Mouse (Mus musculus) E14TG2a.4 (cell line): ENCODE data around the gene Mief1.
A peak's percentile ranks its signal among the peaks of the same experiment; 100 is the strongest.

Experiments used
- H3K27me3 ChIP-seq: 2 replicates; pipeline ENCODE4 v1.6.1; 2014; ENCODE audit warnings: low read length, control low read depth; ENCODE audit not compliant: insufficient read depth
- H3K36me3 ChIP-seq: 2 replicates; pipeline ENCODE4 v1.6.1; 2014; ENCODE audit warnings: low read length, control low read depth; ENCODE audit not compliant: insufficient read depth
- H3K4me1 ChIP-seq: replicated peaks from 2 replicates; pipeline ENCODE4 v1.6.1; 2014; ENCODE audit warnings: low read depth, low read length, control low read depth
- H3K4me3 ChIP-seq: replicated peaks from 2 replicates; pipeline ENCODE4 v1.5.1; 2014; ENCODE audit warnings: mild to moderate bottlenecking, low read length
- H3K9me3 ChIP-seq: 2 replicates; pipeline ENCODE4 v1.6.1; 2014; ENCODE audit warnings: low read length, control low read depth
- CTCF ChIP-seq: conservative IDR thresholded peaks from 2 replicates; pipeline ENCODE4 v1.5.1; 2014; ENCODE audit warnings: low read length
- NANOG ChIP-seq: IDR thresholded peaks from 2 replicates; pipeline ENCODE4 v1.6.1; 2014; ENCODE audit warnings: borderline replicate concordance, low read length, mixed read lengths
- POU5F1 ChIP-seq: IDR thresholded peaks from 2 replicates; pipeline ENCODE4 v1.6.1; 2014; ENCODE audit warnings: low read length, borderline replicate concordance

Mief1 gene

GRCm38 (mm10) chr15:80256242-80256641 lies 22.4 kb downstream of the Mief1 start:
- Histone ChIP-seq H3K9me3 (no peaks in the 10 kb centered on the region), H3K27me3 (no peaks in the 10 kb centered on the region), H3K4me1 (peaks cover 62% of the 10 kb centered on the region), H3K36me3 (peaks cover 76% of the 10 kb centered on the region), H3K4me3 (peak overlapping the region; percentile 93)
- no peak for TF ChIP-seq NANOG
- TF ChIP-seq POU5F1, result no peak
- no peak for TF ChIP-seq CTCF

GRCm38 (mm10) chr15:80256656-80257601 lies 23.1 kb downstream of the Mief1 start:
- Histone ChIP-seq H3K4me1 (peaks cover 67% of the 10 kb centered on the region), H3K27me3 (no peaks in the 10 kb centered on the region), H3K9me3 (no peaks in the 10 kb centered on the region), H3K36me3 (peaks cover 75% of the 10 kb centered on the region), H3K4me3 (peak overlapping the region; percentile 93)
- no peak for TF ChIP-seq CTCF
- TF ChIP-seq POU5F1, result no peak
- no peak for TF ChIP-seq NANOG

- no peak for TF ChIP-seq CTCF
- no peak for TF ChIP-seq NANOG
- TF ChIP-seq POU5F1, result no peak
- Histone ChIP-seq H3K9me3 (no peaks in the 10 kb centered on the region), H3K4me3 (peak overlapping the region; percentile 93), H3K27me3 (no peaks in the 10 kb centered on the region), H3K36me3 (peaks cover 75% of the 10 kb centered on the region), H3K4me1 (peaks cover 75% of the 10 kb centered on the region)
Observed at GRCm38 (mm10) chr15:80257602-80258239, 23.9 kb downstream of the Mief1 start.

- Histone ChIP-seq H3K36me3 (peaks cover 70% of the 10 kb centered on the region), H3K4me1 (peaks cover 76% of the 10 kb centered on the region), H3K27me3 (no peaks in the 10 kb centered on the region), H3K4me3 (peak overlapping the region; percentile 93), H3K9me3 (no peaks in the 10 kb centered on the region)
- TF ChIP-seq CTCF, result no peak
Observed at GRCm38 (mm10) chr15:80258240-80259170, 24.7 kb downstream of the Mief1 start.

- peaks cover 71% of the 10 kb centered on the region for H3K4me1 ChIP-seq
- no peaks in the 10 kb centered on the region for H3K27me3 ChIP-seq
- TF ChIP-seq CTCF, result no peak
- no peak for TF ChIP-seq POU5F1
- TF ChIP-seq NANOG, result no peak
- H3K9me3 ChIP-seq, result no peaks in the 10 kb centered on the region
- peaks cover 63% of the 10 kb centered on the region for H3K36me3 ChIP-seq
- H3K4me3 ChIP-seq, result peak overlapping the region; percentile 3
Observed at GRCm38 (mm10) chr15:80259406-80260045, 25.7 kb downstream of the Mief1 start.

GRCm38 (mm10) chr15:80260677-80261076 lies 26.9 kb downstream of the Mief1 start:
- peaks cover 77% of the 10 kb centered on the region for H3K4me1 ChIP-seq
- no peaks in the 10 kb centered on the region for H3K27me3 ChIP-seq
- H3K36me3 ChIP-seq, result peaks cover 63% of the 10 kb centered on the region
- H3K4me3 ChIP-seq, result no peak overlapping the region
- no peaks in the 10 kb centered on the region for H3K9me3 ChIP-seq
- TF ChIP-seq CTCF (peak; percentile 99), POU5F1 (no peak)

GRCm38 (mm10) chr15:80261100-80261499 lies 27.3 kb downstream of the Mief1 start:
- Histone ChIP-seq H3K4me1 (peaks cover 77% of the 10 kb centered on the region), H3K36me3 (peaks cover 61% of the 10 kb centered on the region), H3K4me3 (no peak overlapping the region), H3K9me3 (no peaks in the 10 kb centered on the region), H3K27me3 (no peaks in the 10 kb centered on the region)
- TF ChIP-seq CTCF (no peak), NANOG (no peak), POU5F1 (no peak)
